In the genomic region with DNA sequence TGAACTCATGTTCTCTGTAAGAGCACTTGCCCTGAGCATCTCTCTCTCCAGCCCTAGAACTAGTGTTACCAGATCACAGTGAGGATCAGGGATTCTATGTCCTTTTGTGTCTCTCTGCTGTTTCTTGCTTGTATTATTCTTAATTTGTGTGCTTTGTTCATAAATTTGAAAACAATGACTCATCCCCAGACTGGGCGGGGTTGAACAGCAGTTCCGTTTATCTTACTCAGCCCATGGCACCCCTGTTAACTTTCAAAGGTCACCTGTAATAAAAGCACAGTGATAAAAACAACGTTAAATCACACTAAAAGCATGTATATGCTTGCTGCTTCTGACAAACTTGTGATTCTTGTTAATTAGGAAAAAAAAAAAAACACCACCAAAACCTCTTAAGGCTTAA, we compare ENCODE assay signal across 19 mouse cellular contexts. TPM values are rescaled to one million over a fixed set of nuclear protein-coding genes. Genes with fewer than 3 reads are reported as not detected.
A peak's percentile ranks its signal among the peaks of the same experiment; 100 is the strongest.
DNase-seq lines count a peak whose midpoint lies in the region; ATAC-seq and TF ChIP-seq lines count a peak whose summit lies in the region.
"Had no signal": no experiment of that assay in that cellular context is flagged by ENCODE, and none has a peak within 500 bp of the region (broad histone marks: within the 10 kb centered on the region; RNA-seq: fewer than 3 reads in every experiment).

No protein-coding gene starts in this region.

- no peaks in the 10 kb centered on the region for H3K27me3 ChIP-seq in G1E (ENCODE audit: insufficient read depth, low read length)
- H3K27me3 ChIP-seq in liver, embryonic 15.5 days, result no peaks in the 10 kb centered on the region
- H3K27me3 ChIP-seq in hindbrain, embryonic 11.5 days (ENCODE audit: control insufficient read depth, insufficient read depth, low read length), result no peaks in the 10 kb centered on the region
- H3K27me3 ChIP-seq: hindbrain, embryonic 15.5 days; midbrain, embryonic 15.5 days had no signal

- no peak for TF ChIP-seq CTCF in G1E (IDR thresholded peaks at IDR 0.05; ENCODE audit: low read depth, low read length)

- DNase-seq in adrenal gland, postnatal 10 days, result peak; percentile 32
- DNase-seq in adrenal gland, adult 8-10 months, result no peak
- peak; percentile 25 for DNase-seq in G1E (ENCODE audit: low spot score)
- peak; percentile 86 for DNase-seq in induced T-regulatory cell, adult 2 months (ENCODE audit: low read depth)
- DNase-seq in Muller cell, postnatal 12 days (ENCODE audit: inconsistent ontology term), result no peak
- no peak for DNase-seq in hindbrain, embryonic 11.5 days (ENCODE audit: low spot score)
- no peak for DNase-seq in left cerebral cortex, adult 18-20 months (ENCODE audit: low spot score in 2 of 2)
- DNase-seq: B cell, adult 2 months; cerebellum, postnatal 36 days; forebrain, postnatal 0 days; gastrocnemius, postnatal 10 days; lung, adult 18-20 months; right cerebral cortex, postnatal 25 days had no signal

- H3K27ac ChIP-seq in liver, embryonic 15.5 days (replicated peaks), result peak overlapping the region; percentile 59
- H3K27ac ChIP-seq in hindbrain, embryonic 11.5 days (ENCODE audit: low read depth, low read length), result no peak overlapping the region
- H3K27ac ChIP-seq: embryonic facial prominence, embryonic 10.5 days; hindbrain, embryonic 15.5 days; macrophage; midbrain, embryonic 15.5 days had no signal

- no peak overlapping the region for H3K4me2 ChIP-seq in liver, embryonic 15.5 days
- H3K4me2 ChIP-seq in hindbrain, embryonic 11.5 days (replicated peaks; ENCODE audit: low read depth, low read length), result no peak overlapping the region
- H3K4me2 ChIP-seq: hindbrain, embryonic 15.5 days; midbrain, embryonic 15.5 days had no signal

- no peaks in the 10 kb centered on the region for H3K9me3 ChIP-seq in G1E (replicated peaks)
- no peaks in the 10 kb centered on the region for H3K9me3 ChIP-seq in liver, embryonic 15.5 days (replicated peaks)
- H3K9me3 ChIP-seq in hindbrain, embryonic 11.5 days (ENCODE audit: control insufficient read depth, low read length), result no peaks in the 10 kb centered on the region
- H3K9me3 ChIP-seq: embryonic facial prominence, embryonic 10.5 days; hindbrain, embryonic 15.5 days; midbrain, embryonic 15.5 days had no signal

- no peak overlapping the region for H3K4me3 ChIP-seq in G1E (ENCODE audit: low read depth, low read length)
- no peak overlapping the region for H3K4me3 ChIP-seq in liver, embryonic 15.5 days (replicated peaks)
- H3K4me3 ChIP-seq in hindbrain, embryonic 11.5 days (ENCODE audit: low read depth, low read length), result no peak overlapping the region
- H3K4me3 ChIP-seq: embryonic facial prominence, embryonic 10.5 days; erythroblast, embryonic 14.5 days; hindbrain, embryonic 15.5 days; midbrain, embryonic 15.5 days had no signal

- H3K36me3 ChIP-seq in G1E (replicated peaks), result peaks cover 22% of the 10 kb centered on the region
- 0 out of 2 replicates have a peak, but pooled peaks cover 10% of the 10 kb centered on the region for H3K36me3 ChIP-seq in liver, embryonic 15.5 days (replicated peaks)
- no peaks in the 10 kb centered on the region for H3K36me3 ChIP-seq in hindbrain, embryonic 11.5 days (ENCODE audit: control insufficient read depth, insufficient read depth, low read length)
- H3K36me3 ChIP-seq: hindbrain, embryonic 15.5 days; midbrain, embryonic 15.5 days had no signal

- WGBS in liver, embryonic 15.5 days (ENCODE audit: insufficient replicate concordance), result 14% methylated on average over 3 of the region's 3 CpGs
- 84% methylated on average over 3 of the region's 3 CpGs for WGBS in hindbrain, embryonic 11.5 days

- H3K9ac ChIP-seq in liver, embryonic 15.5 days, result no peak overlapping the region
- H3K9ac ChIP-seq in hindbrain, embryonic 11.5 days (ENCODE audit: low read depth, low read length), result no peak overlapping the region
- H3K9ac ChIP-seq: forebrain, postnatal 0 days; hindbrain, embryonic 15.5 days; midbrain, embryonic 15.5 days had no signal

- no peak for ATAC-seq in G1E (ENCODE audit: extremely low read depth, insufficient number of reproducible peaks, low FRiP score, poor library complexity, severe bottlenecking)
- no peak for ATAC-seq in liver, embryonic 15.5 days (ENCODE audit: insufficient read depth)
- no peak for ATAC-seq in hindbrain, embryonic 11.5 days (ENCODE audit: low FRiP score)
- ATAC-seq: forebrain, postnatal 0 days; midbrain, embryonic 15.5 days had no signal

- peaks cover 34% of the 10 kb centered on the region for H3K4me1 ChIP-seq in G1E (ENCODE audit: insufficient read depth, low read depth, low read length)
- peaks cover 43% of the 10 kb centered on the region for H3K4me1 ChIP-seq in liver, embryonic 15.5 days (replicated peaks)
- no peaks in the 10 kb centered on the region for H3K4me1 ChIP-seq in hindbrain, embryonic 11.5 days (replicated peaks; ENCODE audit: control insufficient read depth, insufficient read depth, low read length)

RNA-seq across cellular contexts. Expression of gene Asxl1, which starts 3.0 kb away (rescaled TPM):
- total RNA-seq in adrenal gland, postnatal 10 days (2021), result 10 to 100 TPM; 23.5 to 30.9 TPM
- total RNA-seq in adrenal gland, adult 8-10 months (2022), result 10 to 100 TPM; 31.1 to 39.8 (median 33.2) TPM
- total RNA-seq in G1E (2014; fragmentation: Nextera tagmentation) (50.0 and 51.9 TPM in 2 replicates), G1E (2017) (45.8 and 54.3 TPM in 2 replicates)
- polyA plus RNA-seq in G1E (2012), result 16.8 and 17.4 TPM in 2 replicates
- 6.4 and 7.2 TPM in 2 replicates for polyA plus RNA-seq in liver, embryonic 15.5 days (2015; fragmentation: Nextera tagmentation; extraction: Ambion mirVana)
- 19.0 and 21.0 TPM in 2 replicates for polyA plus RNA-seq in hindbrain, embryonic 11.5 days (2014; fragmentation: Nextera tagmentation; extraction: Ambion mirVana)
- total RNA-seq in left cerebral cortex, adult 18-20 months (2021), result 10 to 100 TPM; 34.6 to 36.5 TPM

RNA-seq across cellular contexts. Expression of gene Kif3b, which starts 51.4 kb away (rescaled TPM):
- 10 to 100 TPM; 18.6 to 20.2 TPM for total RNA-seq in adrenal gland, postnatal 10 days (2021)
- total RNA-seq in adrenal gland, adult 8-10 months (2022), result 10 to 100 TPM; 28.7 to 34.4 (median 32.1) TPM
- total RNA-seq in G1E (2014; fragmentation: Nextera tagmentation), result 12.0 and 12.9 TPM in 2 replicates
- total RNA-seq in G1E (2017), result 25.2 and 26.1 TPM in 2 replicates
- 3.0 and 3.7 TPM in 2 replicates for polyA plus RNA-seq in G1E (2012)
- 1.4 and 2.0 TPM in 2 replicates for polyA plus RNA-seq in liver, embryonic 15.5 days (2015; fragmentation: Nextera tagmentation; extraction: Ambion mirVana)
- 8.2 and 9.4 TPM in 2 replicates for polyA plus RNA-seq in hindbrain, embryonic 11.5 days (2014; fragmentation: Nextera tagmentation; extraction: Ambion mirVana)
- total RNA-seq in left cerebral cortex, adult 18-20 months (2021), result 10 to 100 TPM; 53.5 to 56.9 TPM

Comparison
In these comparisons a context has a peak if more than half of its experiments do, and no peak if none do; other contexts are left out.
1. DNase-seq: peak in adrenal gland, postnatal 10 days (single experiment), G1E (single experiment) and induced T-regulatory cell, adult 2 months (single experiment); none in adrenal gland, adult 8-10 months (single experiment), Muller cell, postnatal 12 days (single experiment), hindbrain, embryonic 11.5 days (single experiment) and left cerebral cortex, adult 18-20 months (0 of 2).